Mouse (Mus musculus): ENCODE data around the gene Nostrin.

- TF ChIP-seq CTCF (IDR thresholded peaks at IDR 0.05 in 2 of 3, conservative IDR thresholded peaks at IDR 0.05 in 1 of 3; ENCODE audit: control insufficient read depth in 1 of 3, insufficient read depth in 1 of 3, low read depth in 2 of 3, low read length in 3 of 3, poor library complexity in 1 of 3, severe bottlenecking in 1 of 3) (no peak), GABPA (IDR thresholded peaks at IDR 0.05; ENCODE audit: low read depth, low read length) (no peak), POLR2A (IDR thresholded peaks at IDR 0.05; ENCODE audit: control insufficient read depth in 1 of 2, insufficient read depth in 1 of 2, low read depth in 1 of 2, low read length in 2 of 2, poor library complexity in 1 of 2) (no peak), NRF1 (IDR thresholded peaks at IDR 0.05; ENCODE audit: insufficient read depth, low read depth, low read length, poor library complexity, severe bottlenecking) (no peak), TAL1 (IDR thresholded peaks at IDR 0.05; ENCODE audit: low read length) (no peak), ZNF384 (IDR thresholded peaks at IDR 0.05; ENCODE audit: low read depth, low read length) (no peak), BHLHE40 (IDR thresholded peaks at IDR 0.05; ENCODE audit: borderline replicate concordance, low read depth, low read length) (no peak), ELF1 (IDR thresholded peaks at IDR 0.05; ENCODE audit: low read depth, low read length) (no peak), MYB (IDR thresholded peaks at IDR 0.05; ENCODE audit: low read depth, low read length) (no peak), EP300 (IDR thresholded peaks at IDR 0.05; ENCODE audit: low read depth in 1 of 2, low read length in 2 of 2) (no peak), MXI1 (IDR thresholded peaks at IDR 0.05; ENCODE audit: low read depth, low read length) (no peak)
Measured at GRCm38 (mm10) chr2:69109710-69110109, 25.9 kb upstream of the Nostrin start.
